Mouse (Mus musculus): ENCODE data around the gene Rhbdl1. TPM values are rescaled to one million over a fixed set of nuclear protein-coding genes. Genes with fewer than 3 reads are reported as not detected.
"Not testable (repeated sequence)": the region's sequence is repeated elsewhere in the genome, so short reads cannot be mapped to it uniquely, and the experiment has no call there.

Gene Rhbdl1
- polyA plus RNA-seq, 1 experiment from 2014 or later, result 1.4 TPM

DNA sequence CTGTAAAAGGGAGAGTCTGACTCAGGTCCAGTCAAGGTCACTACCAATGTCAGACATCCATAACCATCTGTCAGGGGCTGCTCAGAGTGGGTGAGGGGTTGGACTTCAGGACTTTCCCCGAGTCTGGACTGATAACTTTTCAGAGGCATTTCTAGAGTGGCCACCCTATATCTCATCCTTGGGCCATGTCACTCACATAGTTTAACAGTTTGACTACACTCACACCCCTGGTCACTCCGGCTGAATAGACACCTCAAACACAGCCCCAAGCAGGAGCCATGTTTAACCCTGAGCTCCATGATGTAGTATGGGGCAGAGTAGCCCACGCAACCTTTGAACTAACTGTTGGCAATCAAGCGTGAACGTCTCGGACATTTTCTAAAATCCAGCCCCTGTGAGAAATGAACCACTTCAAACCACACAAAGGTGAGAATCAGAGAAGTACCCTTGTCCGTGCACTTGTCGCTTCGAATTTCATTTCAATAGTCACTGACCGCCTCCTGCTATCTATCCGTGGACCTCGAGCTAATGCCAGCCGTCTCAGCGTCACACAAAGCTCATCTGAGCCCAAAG, 37.1 kb upstream of the Rhbdl1 start:
- Histone ChIP-seq H3K9ac (ENCODE audit: low read depth, low read length) (peak overlapping the region; percentile 40), H3K27ac (ENCODE audit: low read depth, low read length) (peak overlapping the region; percentile 63), H3K9me3 (ENCODE audit: control insufficient read depth) (no peaks in the 10 kb centered on the region), H3K36me3 (ENCODE audit: control insufficient read depth, insufficient read depth) (peaks cover 10% of the 10 kb centered on the region), H3K27me3 (replicated peaks; ENCODE audit: control insufficient read depth, insufficient read depth, low read length) (no peaks in the 10 kb centered on the region), H3K4me1 (replicated peaks; ENCODE audit: control insufficient read depth, insufficient read depth, low read length) (peaks cover 6% of the 10 kb centered on the region; the same call in 1 of the 2 replicates), H3K4me2 (replicated peaks; ENCODE audit: low read depth) (peak overlapping the region; percentile 86), H3K4me3 (ENCODE audit: low read depth, low read length) (peak overlapping the region; percentile 74)
- no peak for TF ChIP-seq CTCF (IDR thresholded peaks at IDR 0.05; ENCODE audit: low read depth)
- WGBS, result 5% methylated on average over 14 of the region's 14 CpGs
- no peak for ATAC-seq

DNA sequence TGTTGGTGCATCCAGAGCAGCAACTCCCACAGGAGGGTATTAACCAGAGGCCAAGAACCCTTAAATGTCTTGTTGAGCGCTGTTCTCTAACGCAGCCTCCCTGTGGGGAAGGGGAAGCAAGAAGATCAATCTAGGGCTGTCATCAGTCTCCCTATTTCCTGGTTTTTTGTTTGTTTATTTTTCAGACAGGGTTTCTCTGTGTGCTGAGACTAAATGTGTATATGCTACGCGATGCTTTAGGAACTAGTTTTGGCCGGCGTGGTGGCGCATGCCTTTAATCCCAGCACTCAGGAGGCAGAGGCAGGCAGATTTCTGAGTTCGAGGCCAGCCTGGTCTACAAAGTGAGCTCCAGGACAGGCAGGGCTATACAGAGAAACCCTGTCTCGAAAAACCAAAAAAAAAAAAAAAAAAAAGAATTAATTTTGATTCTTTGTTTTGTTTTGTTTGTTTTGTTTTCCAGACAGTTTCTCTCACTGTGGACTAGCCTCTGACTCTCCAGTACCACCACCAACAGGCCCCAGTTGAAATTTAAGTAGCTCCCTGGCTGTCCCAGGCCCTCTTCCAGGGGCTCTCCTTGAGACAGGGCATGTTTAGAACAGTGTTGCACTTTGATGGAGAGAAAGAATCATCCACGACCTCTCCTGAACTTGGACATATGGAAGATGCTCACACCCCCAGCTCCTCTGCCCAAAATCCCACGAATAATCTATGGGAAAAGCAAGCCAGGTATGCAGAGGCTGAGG, 36.5 kb upstream of the Rhbdl1 start:
- Histone ChIP-seq H3K4me2 (replicated peaks; ENCODE audit: low read depth) (peak overlapping the region; percentile 86; the same call in 1 of the 2 replicates), H3K9me3 (ENCODE audit: control insufficient read depth) (no peaks in the 10 kb centered on the region), H3K4me3 (ENCODE audit: low read depth, low read length) (no peak overlapping the region), H3K27me3 (replicated peaks; ENCODE audit: control insufficient read depth, insufficient read depth, low read length) (no peaks in the 10 kb centered on the region), H3K36me3 (ENCODE audit: control insufficient read depth, insufficient read depth) (peaks cover 10% of the 10 kb centered on the region), H3K27ac (ENCODE audit: low read depth, low read length) (no peak overlapping the region), H3K9ac (ENCODE audit: low read depth, low read length) (no peak overlapping the region), H3K4me1 (replicated peaks; ENCODE audit: control insufficient read depth, insufficient read depth, low read length) (peaks cover 6% of the 10 kb centered on the region; the same call in 1 of the 2 replicates)
- no peak for ATAC-seq
- 72% methylated on average over 11 of the region's 11 CpGs for WGBS
- TF ChIP-seq CTCF (IDR thresholded peaks at IDR 0.05; ENCODE audit: low read depth), result no peak

DNA sequence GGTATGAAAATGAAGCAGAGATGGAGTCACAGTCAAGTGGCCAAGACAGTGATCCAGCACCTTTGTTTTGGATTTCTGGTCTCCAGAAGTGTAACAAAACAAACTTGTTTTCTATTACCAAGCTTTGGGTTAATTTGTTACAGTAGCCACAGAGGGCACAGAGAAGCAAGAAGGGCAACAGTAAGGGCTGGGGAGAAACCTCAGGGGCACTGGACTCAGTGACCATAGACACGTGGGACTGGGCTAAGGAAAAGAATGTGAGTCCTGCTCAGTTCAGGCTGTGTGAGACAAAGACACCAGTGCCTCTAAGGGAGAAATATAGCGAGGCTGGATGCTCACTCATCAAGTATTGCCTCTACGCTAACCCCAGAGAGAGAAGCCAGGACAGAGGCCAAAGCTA, 35.6 kb upstream of the Rhbdl1 start:
- peaks cover 6% of the 10 kb centered on the region; the same call in 1 of the 2 replicates for H3K4me1 ChIP-seq (replicated peaks; ENCODE audit: control insufficient read depth, insufficient read depth, low read length)
- H3K27ac ChIP-seq (ENCODE audit: low read depth, low read length), result no peak overlapping the region
- no peak overlapping the region for H3K4me3 ChIP-seq (ENCODE audit: low read depth, low read length)
- no peaks in the 10 kb centered on the region for H3K9me3 ChIP-seq (ENCODE audit: control insufficient read depth)
- H3K4me2 ChIP-seq (replicated peaks; ENCODE audit: low read depth), result no peak overlapping the region
- no peaks in the 10 kb centered on the region for H3K27me3 ChIP-seq (replicated peaks; ENCODE audit: control insufficient read depth, insufficient read depth, low read length)
- no peak for ATAC-seq
- WGBS, result 87% methylated on average over 3 of the region's 3 CpGs
- TF ChIP-seq CTCF (IDR thresholded peaks at IDR 0.05; ENCODE audit: low read depth), result no peak
- H3K9ac ChIP-seq (ENCODE audit: low read depth, low read length), result no peak overlapping the region
- peaks cover 2% of the 10 kb centered on the region; the same call in 1 of the 2 replicates for H3K36me3 ChIP-seq (ENCODE audit: control insufficient read depth, insufficient read depth)

DNA sequence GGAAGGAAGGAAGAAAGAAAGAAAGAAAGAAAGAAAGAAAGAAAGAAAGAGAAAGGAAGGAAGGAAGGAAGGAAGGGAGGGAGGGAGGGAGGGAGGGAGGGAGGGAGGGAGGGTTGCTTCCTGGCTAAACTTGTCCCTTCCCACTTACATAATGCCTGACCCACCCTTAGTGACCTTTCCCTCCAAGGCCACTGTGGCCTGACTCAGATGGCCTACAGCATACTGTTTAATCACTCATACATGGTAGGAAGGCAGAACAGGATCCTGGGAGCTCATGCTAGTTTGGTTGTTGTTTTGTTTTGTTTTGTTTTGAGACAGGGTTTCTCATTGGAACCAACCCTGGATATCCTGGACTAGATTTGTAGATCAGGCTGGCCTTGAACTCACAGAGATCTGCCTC, 34.5 kb upstream of the Rhbdl1 start:
- not testable (repeated sequence) for H3K4me1 ChIP-seq (replicated peaks; ENCODE audit: control insufficient read depth, insufficient read depth, low read length); ATAC-seq; H3K36me3 ChIP-seq (ENCODE audit: control insufficient read depth, insufficient read depth); H3K27ac ChIP-seq (ENCODE audit: low read depth, low read length); H3K4me3 ChIP-seq (ENCODE audit: low read depth, low read length); H3K9ac ChIP-seq (ENCODE audit: low read depth, low read length); H3K9me3 ChIP-seq (ENCODE audit: control insufficient read depth); H3K27me3 ChIP-seq (replicated peaks; ENCODE audit: control insufficient read depth, insufficient read depth, low read length); H3K4me2 ChIP-seq (replicated peaks; ENCODE audit: low read depth)

DNA sequence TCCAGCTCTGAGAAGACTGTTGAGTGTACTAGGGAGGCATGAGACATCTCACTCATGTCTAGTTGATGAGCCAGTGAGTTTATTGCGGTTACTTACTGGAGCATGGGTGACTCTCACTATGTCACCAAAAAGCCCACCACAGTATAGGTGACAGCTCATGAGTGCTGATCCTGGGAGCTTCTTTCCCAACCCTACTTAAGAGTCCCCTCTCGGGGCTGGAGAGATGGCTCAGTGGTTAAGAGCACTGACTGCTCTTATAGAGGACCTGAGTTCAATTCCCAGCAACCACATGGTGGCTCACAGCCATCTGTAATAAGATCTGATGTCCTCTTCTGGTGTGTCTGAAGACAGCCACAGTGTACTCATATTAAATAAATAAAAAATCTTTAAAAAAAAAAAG, 32.9 kb upstream of the Rhbdl1 start:
- H3K4me2 ChIP-seq (replicated peaks; ENCODE audit: low read depth), result no peak overlapping the region
- no peak for ATAC-seq
- H3K36me3 ChIP-seq (ENCODE audit: control insufficient read depth, insufficient read depth), result no peaks in the 10 kb centered on the region
- H3K9ac ChIP-seq (ENCODE audit: low read depth, low read length), result no peak overlapping the region
- TF ChIP-seq CTCF (IDR thresholded peaks at IDR 0.05; ENCODE audit: low read depth), result no peak
- 0 out of 2 replicates have a peak, but pooled peaks cover 3% of the 10 kb centered on the region for H3K4me1 ChIP-seq (replicated peaks; ENCODE audit: control insufficient read depth, insufficient read depth, low read length)
- H3K27me3 ChIP-seq (replicated peaks; ENCODE audit: control insufficient read depth, insufficient read depth, low read length), result no peaks in the 10 kb centered on the region
- H3K9me3 ChIP-seq (ENCODE audit: control insufficient read depth), result no peaks in the 10 kb centered on the region
- H3K4me3 ChIP-seq (ENCODE audit: low read depth, low read length), result no peak overlapping the region
- WGBS, result 88% methylated on average over 2 of the region's 2 CpGs
- H3K27ac ChIP-seq (ENCODE audit: low read depth, low read length), result no peak overlapping the region

DNA sequence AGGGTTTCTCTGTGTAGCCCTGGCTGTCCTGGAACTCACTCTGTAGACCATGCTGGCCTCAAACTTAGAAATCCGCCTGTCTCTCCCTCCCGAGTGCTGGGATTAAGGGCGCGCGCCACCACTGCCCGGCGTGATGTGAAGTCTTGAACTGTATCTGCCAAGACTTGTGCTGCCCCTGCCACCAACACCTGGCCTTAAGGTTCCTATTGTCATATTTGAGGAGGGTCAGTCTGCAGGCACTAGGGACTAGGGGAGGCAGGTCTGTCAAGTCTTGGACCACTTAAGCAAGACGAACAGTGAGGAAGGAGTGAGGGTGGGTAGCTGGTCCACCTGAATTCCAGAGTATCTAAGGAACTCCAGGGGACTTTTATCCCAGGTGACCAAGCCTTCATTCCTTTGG, 32.4 kb upstream of the Rhbdl1 start:
- Histone ChIP-seq H3K27ac (ENCODE audit: low read depth, low read length) (no peak overlapping the region), H3K4me3 (ENCODE audit: low read depth, low read length) (no peak overlapping the region), H3K36me3 (ENCODE audit: control insufficient read depth, insufficient read depth) (no peaks in the 10 kb centered on the region), H3K4me2 (replicated peaks; ENCODE audit: low read depth) (no peak overlapping the region), H3K9me3 (ENCODE audit: control insufficient read depth) (no peaks in the 10 kb centered on the region), H3K27me3 (replicated peaks; ENCODE audit: control insufficient read depth, insufficient read depth, low read length) (no peaks in the 10 kb centered on the region), H3K4me1 (replicated peaks; ENCODE audit: control insufficient read depth, insufficient read depth, low read length) (0 out of 2 replicates have a peak, but pooled peaks cover 4% of the 10 kb centered on the region), H3K9ac (ENCODE audit: low read depth, low read length) (no peak overlapping the region)
- no peak for TF ChIP-seq CTCF (IDR thresholded peaks at IDR 0.05; ENCODE audit: low read depth)
- no peak for ATAC-seq
- 84% methylated on average over 8 of the region's 8 CpGs for WGBS
